Mouse (Mus musculus): Measurements from ENCODE around the gene Msn.

GRCm38 (mm10) chrX:96107427-96108291 lies 11.8 kb downstream of the Msn start:
- TF ChIP-seq CTCF (IDR thresholded peaks at IDR 0.05; ENCODE audit: borderline replicate concordance, extremely low read depth, insufficient read depth, insufficient read length) = no peak
- TF ChIP-seq POLR2A (IDR thresholded peaks at IDR 0.05; ENCODE audit: borderline replicate concordance, extremely low read depth, insufficient read depth, insufficient read length, poor library complexity, severe bottlenecking) = no peak
